Mouse (Mus musculus): ENCODE measurements at regions not wholly inside any gene's neighbourhood (a gene's known extent, or its start where the extent isn't known, plus 50 kb on each side); places are given as distances from the start of the nearest gene placed in this dataset.

DNA sequence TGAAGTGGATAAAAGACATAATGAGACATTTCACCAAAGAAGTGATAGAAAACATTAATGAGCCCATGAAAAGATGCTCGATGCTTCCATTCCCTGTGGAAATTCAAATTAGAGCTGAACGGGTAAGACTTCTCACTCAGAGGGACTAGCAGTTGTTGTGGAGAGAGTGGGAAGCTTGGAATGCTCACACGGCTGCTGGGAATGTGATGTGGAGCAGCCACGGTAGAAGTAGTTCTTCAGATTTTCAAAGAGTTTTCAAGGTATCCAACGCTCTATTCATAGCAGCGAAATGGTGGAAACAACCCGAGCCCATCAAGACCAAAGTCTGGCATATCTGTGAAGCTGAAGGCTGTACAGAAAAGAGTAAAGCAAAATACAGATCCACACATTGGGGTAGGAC lies 75.3 kb upstream of the Gm45716 start:
- TF ChIP-seq CTCF (conservative IDR thresholded peaks at IDR 0.05; ENCODE audit: insufficient read depth, insufficient read length, low read depth, low read length) (no peak), POLR2A (IDR thresholded peaks at IDR 0.05; ENCODE audit: low read depth, low read length) (no peak)
